Mouse (Mus musculus): ENCODE results near the gene Kcp.

- TF ChIP-seq CTCF (IDR thresholded peaks at IDR 0.05; ENCODE audit: low read depth) (no peak), EP300 (IDR thresholded peaks at IDR 0.05; ENCODE audit: low read depth) (no peak)
Observed at GRCm38 (mm10) chr6:29463388-29463787, 44.4 kb downstream of the Kcp start.
